Mouse (Mus musculus): ENCODE measurements around the gene Kazn. TPM values are rescaled to one million over a fixed set of nuclear protein-coding genes. Genes with fewer than 3 reads are reported as not detected.

Gene Kazn
- polyA plus RNA-seq, 1 experiment from 2014 or later = 16.4 TPM

GRCm38 (mm10) chr4:142212425-142212824 is 26.8 kb downstream of the Kazn start:
- no peak for ATAC-seq (replicated peaks; ENCODE audit: low FRiP score, low read depth)
- Histone ChIP-seq H3K9ac (ENCODE audit: low read depth, low read length) (no peak overlapping the region), H3K27ac (no peak overlapping the region), H3K27me3 (ENCODE audit: insufficient read depth, low read length) (no peaks in the 10 kb centered on the region), H3K4me1 (replicated peaks; ENCODE audit: insufficient read depth, low read length) (peaks cover 27% of the 10 kb centered on the region), H3K9me3 (replicated peaks; ENCODE audit: low read length) (no peaks in the 10 kb centered on the region), H3K4me3 (replicated peaks; ENCODE audit: low read depth, low read length) (no peak overlapping the region), H3K36me3 (ENCODE audit: insufficient read depth, low read length) (no peaks in the 10 kb centered on the region), H3K4me2 (ENCODE audit: low read length) (no peak overlapping the region)
- DNase-seq (ENCODE audit: low spot score) = no peak
- TF ChIP-seq CTCF (IDR thresholded peaks at IDR 0.05; ENCODE audit: low read depth) = no peak
- WGBS = 74% methylated on average over 9 of the region's 9 CpGs

- H3K9me3 ChIP-seq (replicated peaks; ENCODE audit: low read length) = no peaks in the 10 kb centered on the region
- peak; percentile 58 for ATAC-seq (replicated peaks; ENCODE audit: low FRiP score, low read depth)
- H3K4me1 ChIP-seq (replicated peaks; ENCODE audit: insufficient read depth, low read length) = peaks cover 20% of the 10 kb centered on the region
- no peak for DNase-seq (ENCODE audit: low spot score)
- WGBS = 24% methylated on average over 9 of the region's 9 CpGs
- H3K4me3 ChIP-seq (replicated peaks; ENCODE audit: low read depth, low read length) = no peak overlapping the region
- TF ChIP-seq CTCF (IDR thresholded peaks at IDR 0.05; ENCODE audit: low read depth) = no peak
- peak overlapping the region; percentile 73 for H3K27ac ChIP-seq
- H3K4me2 ChIP-seq (ENCODE audit: low read length) = 0 out of 2 replicates have a peak overlapping the region, but pooled peaks have one; percentile 10
- H3K9ac ChIP-seq (ENCODE audit: low read depth, low read length) = no peak overlapping the region
- H3K36me3 ChIP-seq (ENCODE audit: insufficient read depth, low read length) = peaks cover 5% of the 10 kb centered on the region; the same call in 1 of the 2 replicates
- H3K27me3 ChIP-seq (ENCODE audit: insufficient read depth, low read length) = no peaks in the 10 kb centered on the region
These were observed 29.3 kb downstream of the Kazn start for GRCm38 (mm10) chr4:142209884-142210283.

GRCm38 (mm10) chr4:142209476-142209875 is 29.7 kb downstream of the Kazn start:
- Histone ChIP-seq H3K27ac (peak overlapping the region; percentile 73; the same call in 1 of the 2 replicates), H3K9ac (ENCODE audit: low read depth, low read length) (no peak overlapping the region), H3K36me3 (ENCODE audit: insufficient read depth, low read length) (peaks cover 5% of the 10 kb centered on the region; the same call in 1 of the 2 replicates), H3K4me3 (replicated peaks; ENCODE audit: low read depth, low read length) (no peak overlapping the region), H3K27me3 (ENCODE audit: insufficient read depth, low read length) (no peaks in the 10 kb centered on the region), H3K9me3 (replicated peaks; ENCODE audit: low read length) (no peaks in the 10 kb centered on the region), H3K4me2 (ENCODE audit: low read length) (no peak overlapping the region), H3K4me1 (replicated peaks; ENCODE audit: insufficient read depth, low read length) (peaks cover 17% of the 10 kb centered on the region)
- DNase-seq (ENCODE audit: low spot score) = no peak
- ATAC-seq (replicated peaks; ENCODE audit: low FRiP score, low read depth) = no peak
- 50% methylated on average over 7 of the region's 7 CpGs for WGBS
- no peak for TF ChIP-seq CTCF (IDR thresholded peaks at IDR 0.05; ENCODE audit: low read depth)

- no peaks in the 10 kb centered on the region for H3K27me3 ChIP-seq (ENCODE audit: insufficient read depth, low read length)
- no peak for ATAC-seq (replicated peaks; ENCODE audit: low FRiP score, low read depth)
- no peak overlapping the region for H3K4me2 ChIP-seq (ENCODE audit: low read length)
- H3K36me3 ChIP-seq (ENCODE audit: insufficient read depth, low read length) = peaks cover 5% of the 10 kb centered on the region; the same call in 1 of the 2 replicates
- WGBS = 84% methylated on average over 6 of the region's 6 CpGs
- no peak for TF ChIP-seq CTCF (IDR thresholded peaks at IDR 0.05; ENCODE audit: low read depth)
- H3K27ac ChIP-seq = no peak overlapping the region
- no peak overlapping the region for H3K4me3 ChIP-seq (replicated peaks; ENCODE audit: low read depth, low read length)
- H3K4me1 ChIP-seq (replicated peaks; ENCODE audit: insufficient read depth, low read length) = peaks cover 11% of the 10 kb centered on the region; the same call in 1 of the 2 replicates
- no peak for DNase-seq (ENCODE audit: low spot score)
- no peak overlapping the region for H3K9ac ChIP-seq (ENCODE audit: low read depth, low read length)
- H3K9me3 ChIP-seq (replicated peaks; ENCODE audit: low read length) = no peaks in the 10 kb centered on the region
These were observed 33.5 kb downstream of the Kazn start for GRCm38 (mm10) chr4:142205693-142206092.

- Histone ChIP-seq H3K4me1 (replicated peaks; ENCODE audit: insufficient read depth, low read length) (peaks cover 10% of the 10 kb centered on the region; the same call in 1 of the 2 replicates), H3K4me2 (ENCODE audit: low read length) (no peak overlapping the region), H3K9me3 (replicated peaks; ENCODE audit: low read length) (no peaks in the 10 kb centered on the region), H3K36me3 (ENCODE audit: insufficient read depth, low read length) (no peaks in the 10 kb centered on the region), H3K27ac (no peak overlapping the region), H3K4me3 (replicated peaks; ENCODE audit: low read depth, low read length) (no peak overlapping the region), H3K27me3 (ENCODE audit: insufficient read depth, low read length) (no peaks in the 10 kb centered on the region), H3K9ac (ENCODE audit: low read depth, low read length) (no peak overlapping the region)
- ATAC-seq (replicated peaks; ENCODE audit: low FRiP score, low read depth) (peak; percentile 74), DNase-seq (ENCODE audit: low spot score) (peak; percentile 47)
- peak; percentile 54; the same call in 1 of the 2 replicates for TF ChIP-seq CTCF (IDR thresholded peaks at IDR 0.05; ENCODE audit: low read depth)
- 36% methylated on average over 6 of the region's 6 CpGs for WGBS
These were observed 42.6 kb downstream of the Kazn start for GRCm38 (mm10) chr4:142196626-142197025.

- H3K9me3 ChIP-seq (replicated peaks; ENCODE audit: low read length) = no peaks in the 10 kb centered on the region
- H3K4me3 ChIP-seq (replicated peaks; ENCODE audit: low read depth, low read length) = no peak overlapping the region
- DNase-seq (ENCODE audit: low spot score) = peak; percentile 32
- H3K9ac ChIP-seq (ENCODE audit: low read depth, low read length) = no peak overlapping the region
- H3K36me3 ChIP-seq (ENCODE audit: insufficient read depth, low read length) = no peaks in the 10 kb centered on the region
- peaks cover 10% of the 10 kb centered on the region; the same call in 1 of the 2 replicates for H3K4me1 ChIP-seq (replicated peaks; ENCODE audit: insufficient read depth, low read length)
- no peaks in the 10 kb centered on the region for H3K27me3 ChIP-seq (ENCODE audit: insufficient read depth, low read length)
- H3K27ac ChIP-seq = peak overlapping the region; percentile 82
- TF ChIP-seq CTCF (IDR thresholded peaks at IDR 0.05; ENCODE audit: low read depth) = no peak
- no peak overlapping the region for H3K4me2 ChIP-seq (ENCODE audit: low read length)
- ATAC-seq (replicated peaks; ENCODE audit: low FRiP score, low read depth) = peak; percentile 55
- WGBS = 53% methylated on average over 7 of the region's 7 CpGs
These were observed 45.4 kb downstream of the Kazn start for GRCm38 (mm10) chr4:142193780-142194179.

GRCm38 (mm10) chr4:142193151-142193578 is 46.0 kb downstream of the Kazn start:
- H3K4me1 ChIP-seq (replicated peaks; ENCODE audit: insufficient read depth, low read length) = peaks cover 10% of the 10 kb centered on the region; the same call in 1 of the 2 replicates
- TF ChIP-seq CTCF (IDR thresholded peaks at IDR 0.05; ENCODE audit: low read depth) = peak; percentile 27; the same call in 1 of the 2 replicates
- no peak overlapping the region for H3K9ac ChIP-seq (ENCODE audit: low read depth, low read length)
- DNase-seq (ENCODE audit: low spot score) = peak; percentile 73
- H3K4me3 ChIP-seq (replicated peaks; ENCODE audit: low read depth, low read length) = no peak overlapping the region
- ATAC-seq (replicated peaks; ENCODE audit: low FRiP score, low read depth) = peak; percentile 81
- H3K27me3 ChIP-seq (ENCODE audit: insufficient read depth, low read length) = no peaks in the 10 kb centered on the region
- H3K4me2 ChIP-seq (ENCODE audit: low read length) = no peak overlapping the region
- no peaks in the 10 kb centered on the region for H3K36me3 ChIP-seq (ENCODE audit: insufficient read depth, low read length)
- no peaks in the 10 kb centered on the region for H3K9me3 ChIP-seq (replicated peaks; ENCODE audit: low read length)
- 39% methylated on average over 8 of the region's 8 CpGs for WGBS
- H3K27ac ChIP-seq = peak overlapping the region; percentile 82

All from kidney, postnatal 0 days (tissue).